Mouse (Mus musculus) frontal cortex, adult 2 months (tissue): Measurements from ENCODE around the gene Fam210b. TPM values are rescaled to one million over a fixed set of nuclear protein-coding genes. Genes with fewer than 3 reads are reported as not detected.

Source experiments
- DNase-seq, 2 experiments: peaks; one replicate each; pipeline ENCODE4 v3.0.0; 2022; ENCODE audit warnings: low spot score in 1 of 2; ENCODE audit errors: extremely low spot score in 1 of 2
- polyA plus RNA-seq: library from polyadenylated mRNA; depleted of rRNA; stranded (reverse); fragments of >200 nt; gene quantifications from 2 replicates; pipeline ENCODE4 v1.2.3, GENCODE M21; 2012; rRNA removed

The Fam210b gene
- polyA plus RNA-seq, 1 experiment = 17.5 TPM

- DNase-seq = no peak
Observed at GRCm38 (mm10) chr2:172395961-172396360, 50.6 kb downstream of the Fam210b start.

- DNase-seq = no peak
Observed at GRCm38 (mm10) chr2:172399901-172400300, 54.5 kb downstream of the Fam210b start.

GRCm38 (mm10) chr2:172401116-172401825, 55.9 kb downstream of the Fam210b start:
- DNase-seq = no peak

- no peak for DNase-seq
Observed at GRCm38 (mm10) chr2:172404239-172404638, 58.9 kb downstream of the Fam210b start.

- no peak for DNase-seq
Observed at GRCm38 (mm10) chr2:172405011-172405410, 59.6 kb downstream of the Fam210b start.

Other genes starting within 250 kb of the Fam210b start
- gene Mc3r, start 97.1 kb upstream of the Fam210b start, polyA plus RNA-seq = 0.13 and 0.22 TPM in 2 replicates
- gene Aurka, start 25.0 kb downstream of the Fam210b start, polyA plus RNA-seq = 1.5 and 1.8 TPM in 2 replicates
- gene Cstf1, start 25.1 kb downstream of the Fam210b start, polyA plus RNA-seq = 24.7 and 26.9 TPM in 2 replicates
- 0.29 and 0.38 TPM in 2 replicates for gene Cass4, start 48.2 kb downstream of the Fam210b start, polyA plus RNA-seq
- gene Rtf2, start 95.0 kb downstream of the Fam210b start, polyA plus RNA-seq = 77.9 and 79.1 TPM in 2 replicates
- 0.04 TPM in 1 of 2 replicates, not detected in the other for gene Gcnt7, start 113.0 kb downstream of the Fam210b start, polyA plus RNA-seq
- 0.24 TPM in 1 of 2 replicates, not detected in the other for gene Fam209, start 127.0 kb downstream of the Fam210b start, polyA plus RNA-seq
- 2.7 and 3.1 TPM in 2 replicates for gene Tfap2c, start 204.0 kb downstream of the Fam210b start, polyA plus RNA-seq